Mouse (Mus musculus) liver, postnatal 0 days (tissue): ENCODE data around the gene Dkk2.

Source experiments
- CTCF ChIP-seq: sonication (generic); IDR thresholded peaks from 2 replicates; pipeline ENCODE4 v1.5.1; 2016; ENCODE audit warnings: antibody characterized with exemption, low read depth
- EP300 ChIP-seq: IDR thresholded peaks from 2 replicates; pipeline ENCODE4 v1.6.1; 2016; ENCODE audit warnings: antibody characterized with exemption, low read depth, mild to moderate bottlenecking

DNA sequence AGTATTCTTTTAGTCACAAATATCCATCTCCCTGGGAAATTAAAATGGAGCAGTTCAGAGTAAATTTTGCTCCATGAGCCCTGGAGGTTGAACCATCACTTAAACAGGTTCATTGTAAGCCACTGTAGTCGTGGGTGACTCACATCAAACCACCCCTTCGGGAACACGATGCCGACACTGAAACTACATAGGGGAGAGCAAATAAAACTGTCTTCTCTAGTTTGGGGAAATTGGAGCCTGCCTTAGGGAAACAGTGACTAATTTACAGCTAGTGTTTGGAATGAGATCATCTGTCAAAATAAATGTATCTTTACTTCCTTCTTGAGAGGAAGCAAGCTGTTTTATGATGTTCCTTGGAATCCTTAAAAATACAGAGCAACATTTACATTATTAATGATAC, 21.1 kb upstream of the Dkk2 start:
- TF ChIP-seq CTCF (no peak), EP300 (no peak)
